Mouse (Mus musculus) adrenal gland, postnatal 4 days (tissue): ENCODE data around the gene Plk5. TPM values are rescaled to one million over a fixed set of nuclear protein-coding genes. Genes with fewer than 3 reads are reported as not detected.

ENCODE experiments used
- DNase-seq, 2 experiments: peaks; one replicate each; pipeline ENCODE4 v3.0.0; 2021 to 2022; ENCODE audit warnings: low spot score in 2 of 2, mixed read lengths in 2 of 2
- total RNA-seq, 2 experiments: library from RNA; stranded (reverse); gene quantifications; 2 replicates each; pipeline ENCODE4 v1.2.3; 2021

Plk5 gene
- total RNA-seq, 2 experiments from 2014 or later = 0.36 TPM; not detected in 1

DNA sequence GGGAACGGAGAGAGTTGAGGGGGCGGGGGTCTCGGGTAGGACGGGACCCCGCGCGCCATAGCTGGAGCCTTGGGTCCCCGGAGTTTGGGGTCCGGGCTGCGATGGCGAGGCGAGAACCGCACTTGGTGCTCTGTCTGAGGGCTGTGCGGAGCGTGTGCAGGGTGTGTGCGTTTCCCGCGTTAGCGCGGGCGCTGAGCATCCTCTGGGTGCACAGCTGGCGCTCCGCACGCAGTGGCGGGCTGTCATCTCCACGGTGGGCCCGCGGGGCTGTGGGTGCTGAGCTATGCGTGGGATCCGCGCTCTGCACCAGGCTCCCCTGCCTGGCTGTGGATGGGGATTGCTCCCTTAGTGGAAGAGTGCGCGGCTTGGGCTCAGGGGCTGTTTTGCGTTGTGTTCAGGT is 478 bp downstream of the Plk5 start:
- DNase-seq = no peak

DNA sequence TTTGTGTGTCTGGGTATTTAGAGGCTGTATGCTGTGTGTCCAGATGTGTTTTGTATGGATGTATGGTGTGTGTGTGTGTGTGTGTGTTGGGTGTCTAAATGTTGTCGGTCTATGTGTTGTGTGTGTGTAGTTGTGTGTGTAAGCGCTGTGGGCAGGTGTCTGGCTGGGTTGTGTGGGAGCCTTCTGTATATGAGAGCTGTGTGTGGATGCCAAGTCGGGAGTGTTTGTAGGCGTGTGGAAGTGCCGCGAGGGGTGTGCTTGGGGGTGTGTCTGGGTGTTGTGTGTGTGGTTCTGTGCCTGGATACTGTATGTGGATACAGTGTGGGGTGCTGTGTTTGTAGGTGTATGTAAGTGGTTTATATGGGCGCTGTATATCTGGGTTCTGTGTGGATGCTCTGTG is 1.1 kb downstream of the Plk5 start:
- no peak for DNase-seq

DNA sequence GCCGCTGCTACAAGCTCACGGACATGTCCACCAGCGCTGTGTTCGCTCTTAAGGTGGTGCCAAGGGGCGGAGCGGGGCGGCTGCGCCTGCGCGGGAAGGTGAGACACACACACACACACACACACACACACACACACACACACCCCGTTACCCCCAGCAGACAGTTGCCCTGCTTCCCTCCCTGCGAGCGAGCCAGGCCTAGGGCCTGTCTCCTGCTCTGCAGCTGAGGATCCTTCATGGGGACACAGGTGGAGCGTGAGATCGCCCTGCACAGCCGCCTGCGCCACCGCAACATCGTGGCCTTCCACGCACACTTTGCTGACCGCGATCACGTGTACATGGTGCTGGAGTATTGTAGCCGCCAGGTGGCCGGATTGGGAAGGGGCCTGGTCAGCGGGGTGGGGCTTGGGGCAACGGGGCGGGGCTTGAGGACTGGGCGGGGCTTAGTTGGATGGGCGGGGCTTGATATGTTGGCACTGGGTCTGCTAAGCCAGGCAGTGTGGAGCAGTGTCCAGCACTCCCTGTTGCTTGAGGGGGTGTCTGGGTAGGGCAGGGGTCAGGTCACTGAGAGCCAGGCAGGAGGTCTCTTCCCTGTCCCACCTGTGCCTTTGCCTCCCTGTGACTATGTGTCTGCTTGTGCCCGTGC is 1.9 kb downstream of the Plk5 start:
- DNase-seq = no peak

DNA sequence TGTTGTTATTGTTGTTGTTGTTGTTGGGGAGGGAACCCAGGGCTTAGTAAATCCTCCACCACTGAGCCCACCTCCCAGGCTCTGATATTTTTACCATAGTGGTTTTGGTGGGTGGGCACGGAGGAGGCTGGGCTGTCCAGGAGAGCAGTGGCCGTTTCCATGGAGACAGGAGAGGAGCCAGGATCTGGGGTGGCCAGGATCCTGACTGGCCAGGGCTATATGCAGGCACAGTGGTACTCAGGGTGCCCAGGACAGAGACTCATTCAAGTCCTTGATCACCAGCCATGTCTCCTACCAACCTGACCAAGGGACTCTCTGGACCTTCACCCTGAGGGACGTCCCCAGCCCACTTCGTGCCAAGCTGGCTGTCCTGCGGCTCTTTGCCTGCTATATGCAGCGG is 7.5 kb downstream of the Plk5 start:
- no peak for DNase-seq

DNA sequence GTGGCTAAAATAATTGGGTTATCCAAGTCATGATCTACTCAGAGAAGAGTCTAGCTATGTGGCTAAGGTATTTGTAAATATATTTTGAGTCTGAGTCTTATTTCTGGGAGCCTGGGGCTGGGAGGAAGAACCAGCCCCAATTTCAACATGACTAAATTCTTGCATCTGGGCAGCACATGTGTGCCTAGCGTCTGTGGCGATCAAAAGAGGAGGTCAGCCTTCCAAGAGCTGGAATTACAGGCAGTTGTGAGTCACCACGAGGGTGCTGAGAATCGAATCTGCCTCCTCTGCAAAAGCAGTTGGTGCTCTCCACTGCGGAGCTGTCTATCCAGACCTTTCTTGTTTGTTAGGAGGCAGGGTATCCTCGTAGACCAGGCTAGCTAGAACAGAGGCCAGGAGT is 9.5 kb downstream of the Plk5 start:
- no peak for DNase-seq

DNA sequence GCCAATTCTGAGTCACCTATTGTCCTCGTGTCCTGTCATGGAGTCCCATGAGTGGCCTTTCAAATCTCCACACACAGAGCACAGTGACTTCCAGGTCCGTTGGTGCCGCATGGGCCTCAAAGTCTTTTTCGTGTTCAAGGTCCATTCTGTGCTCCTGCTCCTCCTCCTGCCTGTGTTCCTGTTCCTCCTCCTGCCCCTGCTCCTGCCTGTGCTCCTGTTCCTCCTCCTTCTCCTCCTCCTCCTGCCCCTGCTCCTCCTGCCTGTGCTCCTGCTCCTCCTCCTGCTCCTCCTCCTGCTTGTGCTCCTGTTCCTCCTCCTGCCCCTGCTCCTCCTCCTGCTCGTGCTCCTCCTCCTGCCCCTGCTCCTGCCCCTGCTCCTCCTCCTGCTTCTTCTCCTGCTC is 11.7 kb downstream of the Plk5 start:
- no peak for DNase-seq

DNA sequence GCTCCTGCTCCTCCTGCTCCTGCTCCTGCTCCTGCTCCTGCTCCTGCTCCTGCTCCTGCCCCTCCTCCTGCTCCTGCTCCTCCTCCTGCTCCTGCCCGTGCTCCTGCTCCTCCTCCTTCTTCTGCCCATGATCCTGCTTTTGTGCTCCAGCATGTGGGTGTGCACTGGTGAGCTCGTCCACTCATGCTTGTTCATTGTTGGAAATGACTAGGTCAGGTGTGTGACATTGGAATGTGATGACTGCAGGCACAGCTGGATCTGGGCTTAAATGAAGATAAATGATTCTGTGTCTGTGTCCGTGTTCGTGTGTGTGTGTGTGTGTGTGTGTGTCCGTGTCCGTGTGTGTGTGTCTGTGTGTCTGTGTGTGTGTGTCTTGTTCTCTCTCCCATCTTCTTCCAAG is 12.1 kb downstream of the Plk5 start:
- no peak for DNase-seq

DNA sequence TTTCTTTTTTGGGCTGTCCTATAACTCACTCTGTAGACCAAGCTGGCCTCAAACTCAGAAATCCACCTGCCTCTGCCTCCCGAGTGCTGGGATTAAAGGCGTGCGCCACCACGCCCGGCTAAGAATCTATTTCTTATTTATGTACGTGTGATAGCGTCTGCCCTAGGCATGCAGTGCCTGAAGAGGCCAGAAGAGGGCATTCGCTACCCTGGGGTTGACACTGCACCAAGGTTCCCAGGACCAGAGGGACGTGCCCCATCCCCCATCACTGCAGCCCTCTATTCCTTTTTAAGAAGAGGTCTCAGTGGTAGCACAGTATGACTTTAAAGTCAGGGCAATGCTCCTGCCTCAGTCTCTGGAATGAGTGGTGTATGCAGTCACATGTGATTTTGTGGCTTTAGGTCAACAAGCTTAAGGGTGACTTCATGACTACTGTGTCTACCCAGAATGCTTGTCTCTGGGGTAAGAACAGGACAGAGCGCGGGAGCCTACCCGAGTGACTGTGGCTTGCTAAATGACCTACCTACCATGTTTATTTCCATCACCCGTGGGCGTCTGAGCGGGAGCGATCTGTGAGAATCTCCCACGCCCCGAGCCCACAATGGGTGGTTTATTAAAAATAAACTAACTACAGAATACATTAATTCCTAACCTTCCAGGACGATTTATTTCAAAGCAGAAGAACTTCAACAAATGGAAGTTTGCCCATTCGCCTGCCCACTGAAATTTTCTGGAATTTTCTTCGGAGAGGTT is 13.9 kb downstream of the Plk5 start:
- DNase-seq = no peak

DNA sequence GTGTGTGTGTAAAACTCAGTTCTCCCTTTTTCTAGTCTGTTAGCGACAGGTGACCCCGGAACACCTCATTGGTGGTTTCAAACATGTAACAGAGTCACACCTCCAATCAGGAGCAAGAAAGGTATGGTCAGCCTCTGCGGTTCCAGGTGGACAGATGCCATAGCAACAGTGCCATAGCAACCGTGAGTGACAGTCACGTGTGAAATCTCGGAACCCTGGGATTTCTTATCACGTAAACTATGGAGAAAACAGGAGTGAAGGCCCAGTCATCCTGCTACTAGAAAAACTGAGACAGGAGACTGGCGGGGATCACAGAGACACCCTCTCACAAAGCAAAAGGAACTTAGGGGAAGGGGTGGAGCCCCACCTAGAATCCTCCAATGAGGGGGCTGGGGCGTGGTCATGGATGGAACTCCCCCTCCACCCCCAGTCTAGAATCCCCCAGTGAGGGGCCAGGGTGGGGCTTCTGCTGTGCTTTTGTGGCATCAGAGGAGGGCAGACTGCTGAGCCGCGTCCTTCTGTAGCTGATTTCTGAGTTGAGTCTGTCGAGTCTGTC is 15.2 kb downstream of the Plk5 start:
- DNase-seq = no peak

DNA sequence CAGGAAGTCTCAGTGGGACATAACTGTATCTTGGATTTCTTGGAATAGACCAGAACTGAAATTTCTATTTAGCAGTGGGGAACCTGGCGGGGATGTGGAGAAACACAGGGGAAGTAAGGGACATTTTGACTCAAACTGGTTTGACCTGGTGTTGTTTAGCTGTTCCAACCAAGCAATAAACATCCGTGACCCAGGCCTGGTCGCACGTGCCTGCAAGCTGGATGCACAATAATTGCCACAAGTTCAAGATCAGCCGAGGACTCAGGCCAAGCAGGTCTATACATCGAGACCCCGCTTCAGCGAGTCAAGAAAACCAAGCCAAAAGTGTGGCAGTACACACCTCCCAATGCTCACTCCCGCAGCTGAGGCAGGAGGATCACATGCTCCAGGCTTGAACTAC is 15.7 kb downstream of the Plk5 start:
- DNase-seq = no peak

DNA sequence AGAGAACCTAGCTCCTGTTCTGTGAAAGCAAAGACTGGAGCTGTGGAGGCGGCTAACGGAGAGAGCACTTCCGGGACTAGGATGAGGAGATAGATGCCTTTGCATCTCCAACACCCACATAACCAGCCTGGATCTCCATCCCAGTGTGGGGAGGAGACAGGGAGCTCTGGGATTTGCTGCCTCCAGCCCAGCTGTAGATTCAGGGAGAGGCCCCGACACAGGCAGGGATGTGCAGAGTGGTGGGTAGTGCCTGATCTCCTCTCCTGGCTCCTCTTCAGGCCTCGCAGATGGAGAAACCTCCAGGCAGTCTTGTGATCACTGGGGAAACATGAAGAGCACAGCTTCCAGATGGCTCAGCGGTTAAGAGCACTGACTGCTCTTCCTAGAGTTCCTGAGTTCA is 16.4 kb downstream of the Plk5 start:
- no peak for DNase-seq

DNA sequence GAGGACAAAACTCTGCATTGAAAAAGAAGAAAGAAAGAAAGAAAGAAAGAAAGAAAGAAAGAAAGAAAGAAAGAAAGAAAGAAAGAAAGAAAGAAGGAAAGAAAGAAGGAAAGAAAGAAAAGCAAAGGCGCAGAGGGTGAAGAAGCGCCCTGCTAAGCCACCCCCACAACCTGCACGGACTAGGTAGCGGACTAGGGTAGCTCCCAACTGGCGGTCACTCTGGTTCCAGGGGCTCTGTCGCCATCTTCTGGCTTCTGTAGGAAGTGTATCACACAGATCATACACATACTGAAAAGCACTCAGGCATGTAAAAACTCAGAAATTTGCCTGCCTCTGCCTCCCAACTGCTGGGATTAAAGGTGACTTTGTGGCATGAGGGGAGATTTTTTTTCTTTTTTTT is 17.8 kb downstream of the Plk5 start:
- DNase-seq = peak in 1 of 2 experiments; percentile 61

DNA sequence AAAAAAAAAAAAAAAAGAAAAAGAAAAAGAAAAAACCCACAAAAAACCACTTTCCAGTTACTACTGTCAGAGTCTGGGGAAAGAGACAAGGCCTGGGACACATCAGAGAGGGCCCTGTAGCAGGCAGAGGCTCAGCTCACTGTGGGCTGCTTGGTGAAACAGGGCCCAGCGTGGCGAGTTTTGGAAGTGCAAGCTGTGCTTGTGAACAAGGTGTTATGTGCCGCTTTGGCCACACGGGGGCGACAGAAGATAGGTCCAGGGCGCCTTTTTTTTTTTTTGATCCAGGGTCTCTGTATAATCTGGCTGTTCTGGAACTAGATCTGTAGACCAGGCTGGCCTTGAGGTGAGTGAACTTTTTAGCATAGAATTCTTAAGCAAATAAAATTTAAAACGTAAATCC is 19.9 kb downstream of the Plk5 start:
- peak; percentile 73 to 91 for DNase-seq

DNA sequence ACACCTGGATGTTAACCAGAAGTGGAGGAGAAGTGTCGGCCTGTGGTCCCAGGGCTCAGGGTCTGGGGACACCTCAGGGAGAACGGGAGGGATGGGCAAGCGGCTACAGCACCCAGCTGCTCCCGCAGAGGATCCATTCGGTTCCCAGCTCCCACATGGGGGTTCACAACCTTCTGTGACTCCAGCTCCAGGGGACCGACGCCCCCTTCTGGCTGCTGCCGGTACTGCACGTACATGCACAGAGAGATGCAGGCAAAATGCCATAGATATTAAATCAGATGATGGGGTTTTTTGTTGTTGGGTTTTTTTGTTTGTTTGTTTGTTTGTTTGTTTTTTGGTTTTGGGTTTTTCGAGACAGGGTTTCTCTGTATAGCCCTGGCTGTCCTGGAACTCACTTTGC is 21.5 kb downstream of the Plk5 start:
- no peak for DNase-seq

DNA sequence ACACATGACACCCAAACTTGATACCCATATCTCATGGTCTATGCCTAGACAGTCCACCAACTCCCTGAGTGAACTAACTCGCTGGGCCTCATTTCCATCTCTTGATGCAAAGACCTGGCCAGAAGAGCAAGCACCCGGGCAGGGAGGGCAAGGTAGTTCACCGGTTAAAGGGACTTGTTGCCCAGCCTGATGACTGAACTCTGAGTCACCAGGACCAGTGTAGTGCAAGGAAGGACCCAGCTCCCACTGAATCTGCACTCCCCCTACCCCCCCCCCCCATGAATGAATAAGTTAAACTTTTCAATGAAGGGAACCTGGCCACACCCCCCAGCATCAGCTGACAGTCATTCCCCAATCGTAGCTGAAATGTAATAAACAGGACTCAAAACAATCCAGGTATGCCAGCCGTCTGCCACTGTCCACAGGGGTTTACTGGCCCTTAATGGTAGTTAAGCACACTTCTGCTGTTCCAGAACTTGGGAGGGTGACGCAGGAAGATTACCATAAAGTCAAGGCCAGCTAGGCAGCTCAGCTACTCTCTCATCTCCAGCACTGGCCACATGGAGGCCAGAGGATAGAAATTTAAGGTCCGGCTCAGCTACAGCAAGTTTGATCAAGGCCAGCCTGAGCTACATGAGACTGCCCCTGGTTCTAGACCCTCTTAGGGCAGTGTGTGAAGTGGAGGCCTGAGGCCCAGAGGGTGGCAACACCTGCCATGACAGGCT is 26.5 kb downstream of the Plk5 start:
- DNase-seq = no peak

DNA sequence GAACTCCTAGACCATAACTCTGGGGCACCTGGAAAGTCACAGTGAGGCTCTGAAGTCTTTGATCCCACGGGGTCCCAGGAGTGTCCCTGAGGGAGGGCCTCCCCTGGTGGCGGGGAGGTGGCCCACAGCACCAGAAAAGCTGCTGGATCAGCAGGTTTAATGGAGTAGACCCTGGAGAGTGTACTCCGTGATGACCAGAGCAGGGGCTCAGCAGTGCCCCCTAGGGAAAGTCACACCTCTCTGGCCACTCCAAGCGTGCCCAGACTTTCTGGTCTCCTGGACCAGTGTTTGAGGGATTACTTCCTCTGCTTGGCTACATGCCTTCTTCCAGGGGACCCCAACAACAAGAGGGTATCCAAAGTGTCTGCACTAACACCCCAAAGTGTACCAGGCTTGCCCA is 27.2 kb downstream of the Plk5 start:
- no peak for DNase-seq

DNA sequence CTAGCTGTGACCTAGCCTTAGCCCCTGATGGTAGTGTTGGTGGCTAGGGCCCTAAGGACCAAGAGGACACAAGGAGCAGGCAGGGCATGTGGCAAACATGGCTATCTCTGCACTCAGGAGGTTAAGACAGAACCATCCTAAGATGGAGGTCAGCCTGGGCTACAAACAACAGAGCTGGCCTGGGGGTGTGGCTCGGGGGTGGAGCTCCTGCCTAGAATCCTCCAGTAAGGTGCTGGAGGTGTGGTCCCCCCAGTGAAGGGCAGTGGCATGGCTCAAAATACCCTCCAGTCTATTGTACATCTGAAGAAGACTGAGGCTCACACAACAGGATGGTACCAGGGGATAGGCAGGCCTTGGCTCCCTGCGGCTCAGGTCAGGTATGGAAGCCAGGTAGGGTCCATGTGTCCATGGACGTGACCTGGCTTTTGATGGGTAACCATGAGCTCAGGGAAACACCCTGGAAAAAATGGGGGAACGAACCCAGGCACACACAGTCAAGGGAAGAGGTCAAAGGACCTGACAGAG is 27.9 kb downstream of the Plk5 start:
- no peak for DNase-seq

DNA sequence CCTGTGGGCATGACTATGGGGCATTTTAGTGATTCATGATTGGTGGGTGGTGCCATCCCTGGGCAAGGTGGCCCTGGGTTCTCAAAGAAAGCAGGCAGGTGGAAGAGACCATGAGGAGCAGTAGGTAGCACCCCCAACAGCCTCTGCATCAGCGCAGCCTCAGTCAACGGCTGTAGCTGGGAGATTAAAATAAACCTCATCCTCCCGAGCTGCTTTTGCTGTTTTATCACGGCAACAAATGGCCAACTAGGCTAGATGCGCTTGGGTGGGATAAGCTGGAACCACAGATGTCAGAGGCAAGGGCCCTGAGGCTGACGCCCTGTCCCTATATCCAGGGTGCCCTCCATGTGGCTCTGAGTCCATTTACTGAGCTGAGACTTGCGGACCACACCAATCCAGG is 28.4 kb downstream of the Plk5 start:
- DNase-seq = no peak

DNA sequence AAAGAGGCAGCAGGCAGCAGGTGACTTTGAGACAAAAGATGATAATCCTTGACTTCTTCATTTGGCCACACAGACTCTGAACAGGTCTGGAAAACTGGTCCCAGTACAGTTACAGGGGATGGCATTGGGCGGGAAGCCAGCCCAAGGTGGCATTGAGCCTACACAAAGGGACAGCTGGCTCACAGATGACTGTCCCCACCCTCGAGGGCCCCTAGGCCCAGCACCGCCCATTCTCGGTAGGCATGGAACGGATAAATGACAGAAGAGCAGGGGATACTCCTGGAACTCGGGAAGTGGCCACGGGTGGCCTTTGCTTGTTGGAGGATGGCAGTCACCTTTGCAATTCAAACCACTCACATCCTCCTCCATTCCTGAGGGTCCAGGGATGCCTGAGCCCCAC is 29.1 kb downstream of the Plk5 start:
- no peak for DNase-seq

DNA sequence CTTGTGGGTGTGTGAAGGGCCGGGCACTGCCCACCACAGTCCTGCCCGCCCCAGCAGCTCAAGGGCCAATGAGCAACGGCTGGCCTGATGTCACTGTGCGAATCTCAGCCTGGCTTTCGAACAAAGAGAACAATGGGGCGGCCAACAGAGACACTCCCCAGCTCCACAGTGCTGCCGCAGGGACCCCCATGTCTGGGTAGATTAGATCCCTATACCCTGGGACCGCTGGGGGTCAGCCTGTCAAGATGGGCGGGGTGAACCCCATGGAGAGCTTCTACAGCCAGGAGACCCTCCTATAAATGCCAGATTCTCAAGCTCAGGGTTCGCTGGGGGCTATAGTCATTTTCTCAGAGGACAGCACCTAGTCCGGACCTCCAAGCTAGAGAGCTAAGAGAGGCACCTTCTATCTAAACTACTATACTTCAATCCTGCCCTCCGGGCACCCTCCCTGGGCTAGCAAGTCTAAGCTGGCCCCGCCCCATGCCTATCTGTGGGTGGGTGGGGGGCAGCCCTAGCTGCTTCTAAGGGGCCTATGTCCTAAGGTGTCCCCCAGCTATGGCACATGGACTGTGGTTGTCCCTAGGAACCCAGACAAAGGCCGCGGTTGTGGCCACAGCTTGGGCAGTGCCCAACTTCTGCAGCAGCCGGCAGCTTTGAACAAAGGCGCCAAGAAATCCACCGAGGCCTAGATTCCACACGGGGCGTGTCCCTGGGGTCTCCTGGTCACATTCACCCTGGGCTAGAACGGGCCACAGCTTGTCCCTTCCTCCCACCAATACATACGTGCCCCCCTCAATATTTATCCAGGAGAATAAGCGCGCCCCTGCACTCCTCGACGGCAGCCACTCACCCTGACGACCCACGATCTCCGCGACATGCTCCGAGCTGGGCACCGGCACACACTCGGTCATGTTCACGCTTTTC is 29.8 kb downstream of the Plk5 start:
- DNase-seq = no peak
